Mouse (Mus musculus) myocyte (in vitro differentiated cells): ENCODE data around the gene Klk4. TPM values are rescaled to one million over a fixed set of nuclear protein-coding genes. Genes with fewer than 3 reads are reported as not detected.

Experiments used
- H3K27me3 ChIP-seq: one replicate; pipeline ENCODE4 v1.6.1; 2011; ENCODE audit not compliant: control insufficient read depth, insufficient read depth, insufficient read length
- H3K36me3 ChIP-seq: one replicate; pipeline ENCODE4 v1.6.1; 2011; ENCODE audit not compliant: control insufficient read depth, insufficient read depth
- H3K4me2 ChIP-seq: one replicate; pipeline ENCODE4 v1.6.1; 2011; ENCODE audit warnings: low read depth, control low read depth
- H3K4me3 ChIP-seq: one replicate; pipeline ENCODE4 v1.5.1; 2011; ENCODE audit warnings: mild to moderate bottlenecking, control low read depth, moderate library complexity
- H3K79me2 ChIP-seq: one replicate; pipeline ENCODE4 v1.6.1; 2011; ENCODE audit not compliant: control insufficient read depth, insufficient read depth
- H3ac ChIP-seq: one replicate; pipeline ENCODE4 v1.6.1; 2011; ENCODE audit not compliant: control insufficient read depth, insufficient read length
- CEBPB ChIP-seq: IDR thresholded peaks from 2 replicates; pipeline ENCODE4 v1.6.1; 2011; ENCODE audit warnings: mild to moderate bottlenecking, moderate library complexity; ENCODE audit not compliant: poor library complexity, insufficient read depth, severe bottlenecking
- E2F4 ChIP-seq: IDR thresholded peaks from one replicate; pipeline ENCODE4 v1.6.1; 2011; ENCODE audit warnings: mild to moderate bottlenecking, control low read depth, moderate library complexity; ENCODE audit not compliant: insufficient read depth
- MAX ChIP-seq: IDR thresholded peaks from one replicate; pipeline ENCODE4 v1.6.1; 2011; ENCODE audit warnings: low read depth, mild to moderate bottlenecking, control low read depth
- MYOD1 ChIP-seq, 3 experiments: IDR thresholded peaks; one replicate each; pipeline ENCODE4 v1.6.1; 2011; ENCODE audit warnings: control low read depth in 2 of 3, low read depth in 2 of 3, mild to moderate bottlenecking in 2 of 3, moderate library complexity in 1 of 3; ENCODE audit not compliant: insufficient read length in 2 of 3, control insufficient read depth in 1 of 3
- MYOG ChIP-seq, 3 experiments: IDR thresholded peaks; one replicate each; pipeline ENCODE4 v1.6.1; 2011; ENCODE audit warnings: control low read depth in 2 of 3, low read depth in 2 of 3, mild to moderate bottlenecking in 2 of 3; ENCODE audit not compliant: insufficient read length in 2 of 3, control insufficient read depth in 1 of 3, insufficient read depth in 1 of 3
- POLR2A ChIP-seq: IDR thresholded peaks from one replicate; pipeline ENCODE4 v1.6.1; 2011; ENCODE audit warnings: low read depth, mild to moderate bottlenecking, control low read depth, moderate library complexity; ENCODE audit not compliant: insufficient read length
- POLR2AphosphoS2 ChIP-seq: IDR thresholded peaks from one replicate; pipeline ENCODE4 v1.6.1; 2011; ENCODE audit warnings: low read depth, control low read depth; ENCODE audit not compliant: insufficient read length
- REST ChIP-seq: IDR thresholded peaks from one replicate; pipeline ENCODE4 v1.6.1; 2011; ENCODE audit warnings: mild to moderate bottlenecking, control low read depth, moderate library complexity; ENCODE audit not compliant: insufficient read depth, insufficient read length
- SRF ChIP-seq: IDR thresholded peaks from one replicate; pipeline ENCODE4 v1.6.1; 2011; ENCODE audit warnings: low read depth; ENCODE audit not compliant: control insufficient read depth, insufficient read length
- TCF12 ChIP-seq: IDR thresholded peaks from one replicate; pipeline ENCODE4 v1.6.1; 2011; ENCODE audit warnings: mild to moderate bottlenecking, control low read depth; ENCODE audit not compliant: poor library complexity, insufficient read depth, severe bottlenecking
- TCF3 ChIP-seq: IDR thresholded peaks from one replicate; pipeline ENCODE4 v1.6.1; 2011; ENCODE audit warnings: low read depth, control low read depth; ENCODE audit not compliant: insufficient read length
- USF1 ChIP-seq: IDR thresholded peaks from one replicate; pipeline ENCODE4 v1.6.1; 2011; ENCODE audit warnings: low read depth, mild to moderate bottlenecking, control low read depth, moderate library complexity
- polyA plus RNA-seq: library from polyadenylated mRNA; unstranded; fragments of >200 nt; fragmentation: generic; extraction: Trizol; gene quantifications from one replicate; pipeline ENCODE4 v1.2.1, GENCODE M21; 2012; ENCODE audit warnings: missing spikeins

Gene Klk4
- polyA plus RNA-seq, 1 experiment = 0.22 TPM

- H3K36me3 ChIP-seq = no peaks in the 10 kb centered on the region
- H3ac ChIP-seq = no peak overlapping the region
- no peak for TF ChIP-seq MAX
- TF ChIP-seq E2F4 = no peak
- TF ChIP-seq USF1 = no peak
- TF ChIP-seq REST = no peak
- no peak for TF ChIP-seq TCF3
- TF ChIP-seq POLR2AphosphoS2 = no peak
- TF ChIP-seq CEBPB = no peak
- TF ChIP-seq POLR2A = no peak
- TF ChIP-seq TCF12 = no peak
- TF ChIP-seq SRF = no peak
- TF ChIP-seq MYOG (IDR thresholded peaks at IDR 0.05; ENCODE audit: control insufficient read depth in 1 of 3, insufficient read depth in 1 of 3, insufficient read length in 2 of 3, low read depth in 2 of 3) = no peak
- no peak for TF ChIP-seq MYOD1 (IDR thresholded peaks at IDR 0.05; ENCODE audit: control insufficient read depth in 1 of 3, insufficient read length in 2 of 3, low read depth in 2 of 3)
- no peaks in the 10 kb centered on the region for H3K79me2 ChIP-seq
- H3K4me3 ChIP-seq = no peak overlapping the region
- peaks cover 5% of the 10 kb centered on the region for H3K27me3 ChIP-seq
- no peak overlapping the region for H3K4me2 ChIP-seq
Observed at GRCm38 (mm10) chr7:43874868-43875375, 6.0 kb upstream of the Klk4 start.

GRCm38 (mm10) chr7:43876444-43876843 is 4.5 kb upstream of the Klk4 start:
- H3K4me2 ChIP-seq = no peak overlapping the region
- no peaks in the 10 kb centered on the region for H3K36me3 ChIP-seq
- H3ac ChIP-seq = no peak overlapping the region
- TF ChIP-seq POLR2AphosphoS2 (no peak), CEBPB (no peak), MAX (no peak), E2F4 (no peak), TCF12 (no peak), MYOG (IDR thresholded peaks at IDR 0.05; ENCODE audit: control insufficient read depth in 1 of 3, insufficient read depth in 1 of 3, insufficient read length in 2 of 3, low read depth in 2 of 3) (no peak), USF1 (no peak), REST (no peak), MYOD1 (IDR thresholded peaks at IDR 0.05; ENCODE audit: control insufficient read depth in 1 of 3, insufficient read length in 2 of 3, low read depth in 2 of 3) (no peak), SRF (no peak), POLR2A (no peak), TCF3 (no peak)
- no peaks in the 10 kb centered on the region for H3K27me3 ChIP-seq
- H3K79me2 ChIP-seq = no peaks in the 10 kb centered on the region
- no peak overlapping the region for H3K4me3 ChIP-seq

GRCm38 (mm10) chr7:43878281-43878680 is 2.7 kb upstream of the Klk4 start:
- no peaks in the 10 kb centered on the region for H3K27me3 ChIP-seq
- H3K36me3 ChIP-seq = no peaks in the 10 kb centered on the region
- H3K4me3 ChIP-seq = no peak overlapping the region
- H3K79me2 ChIP-seq = no peaks in the 10 kb centered on the region
- no peak overlapping the region for H3K4me2 ChIP-seq
- TF ChIP-seq MYOD1 (IDR thresholded peaks at IDR 0.05; ENCODE audit: control insufficient read depth in 1 of 3, insufficient read length in 2 of 3, low read depth in 2 of 3) (no peak), TCF12 (no peak), SRF (no peak), REST (no peak)
- H3ac ChIP-seq = no peak overlapping the region

GRCm38 (mm10) chr7:43882346-43882745 is 1.4 kb downstream of the Klk4 start:
- H3K4me2 ChIP-seq = no peak overlapping the region
- H3K36me3 ChIP-seq = no peaks in the 10 kb centered on the region
- H3ac ChIP-seq = no peak overlapping the region
- H3K4me3 ChIP-seq = no peak overlapping the region
- H3K27me3 ChIP-seq = no peaks in the 10 kb centered on the region
- no peaks in the 10 kb centered on the region for H3K79me2 ChIP-seq
- TF ChIP-seq MAX (no peak), MYOG (IDR thresholded peaks at IDR 0.05; ENCODE audit: control insufficient read depth in 1 of 3, insufficient read depth in 1 of 3, insufficient read length in 2 of 3, low read depth in 2 of 3) (no peak), POLR2A (no peak), REST (no peak), TCF3 (no peak), E2F4 (no peak), CEBPB (no peak), USF1 (no peak), SRF (no peak), MYOD1 (IDR thresholded peaks at IDR 0.05; ENCODE audit: control insufficient read depth in 1 of 3, insufficient read length in 2 of 3, low read depth in 2 of 3) (no peak), POLR2AphosphoS2 (no peak), TCF12 (no peak)

GRCm38 (mm10) chr7:43882811-43883210 is 1.9 kb downstream of the Klk4 start:
- H3K27me3 ChIP-seq = no peaks in the 10 kb centered on the region
- no peak overlapping the region for H3ac ChIP-seq
- no peak for TF ChIP-seq POLR2AphosphoS2
- no peak for TF ChIP-seq MYOG (IDR thresholded peaks at IDR 0.05; ENCODE audit: control insufficient read depth in 1 of 3, insufficient read depth in 1 of 3, insufficient read length in 2 of 3, low read depth in 2 of 3)
- no peak for TF ChIP-seq REST
- TF ChIP-seq MYOD1 (IDR thresholded peaks at IDR 0.05; ENCODE audit: control insufficient read depth in 1 of 3, insufficient read length in 2 of 3, low read depth in 2 of 3) = no peak
- TF ChIP-seq POLR2A = no peak
- TF ChIP-seq USF1 = no peak
- no peak for TF ChIP-seq E2F4
- no peak for TF ChIP-seq CEBPB
- TF ChIP-seq MAX = no peak
- TF ChIP-seq SRF = no peak
- TF ChIP-seq TCF3 = no peak
- no peak for TF ChIP-seq TCF12
- no peak overlapping the region for H3K4me3 ChIP-seq
- H3K4me2 ChIP-seq = no peak overlapping the region
- H3K79me2 ChIP-seq = no peaks in the 10 kb centered on the region
- no peaks in the 10 kb centered on the region for H3K36me3 ChIP-seq
